Mouse (Mus musculus): Measurements from ENCODE around the gene Lgals8. TPM values are rescaled to one million over a fixed set of nuclear protein-coding genes. Genes with fewer than 3 reads are reported as not detected.

Lgals8 gene
- polyA plus RNA-seq, 1 experiment from 2014 or later = 11.6 TPM

DNA sequence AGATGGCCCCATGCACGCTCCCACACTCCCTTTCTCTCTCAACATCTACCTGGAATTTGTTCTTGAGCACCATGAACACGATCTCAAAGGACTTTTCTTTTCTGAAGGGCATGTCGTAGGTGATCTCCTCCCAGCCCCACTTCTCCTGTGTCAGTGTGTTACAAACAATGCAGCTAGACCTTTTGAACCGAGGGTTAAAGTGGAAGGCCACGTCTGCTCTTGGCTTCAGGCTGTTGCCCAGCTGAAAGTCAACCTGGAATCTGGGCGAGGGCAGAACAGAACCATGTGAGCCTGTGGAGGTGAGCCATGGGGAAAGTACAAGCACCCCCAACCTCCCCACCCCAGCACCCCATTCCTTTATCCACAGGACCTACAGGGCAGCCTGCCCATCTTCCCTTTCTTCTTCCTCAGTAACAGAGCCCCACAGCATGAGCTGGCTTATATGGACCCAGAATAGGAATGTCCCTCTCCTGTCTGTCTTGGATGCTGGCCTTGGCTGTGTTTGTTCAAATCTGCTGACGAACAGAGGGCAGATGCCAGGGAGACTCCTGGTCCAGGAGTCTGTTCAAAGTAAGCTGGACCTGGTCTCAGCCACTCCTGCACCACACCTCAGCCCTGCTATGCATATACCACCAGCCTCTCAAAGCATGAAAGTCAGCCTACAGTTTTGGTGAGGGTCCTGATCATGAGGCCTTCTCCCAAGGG lies 9.9 kb downstream of the Lgals8 start:
- Histone ChIP-seq H3K4me1 (ENCODE audit: control insufficient read depth, insufficient read depth, low read length) (no peaks in the 10 kb centered on the region), H3K36me3 (ENCODE audit: control insufficient read depth, insufficient read depth, low read length) (0 out of 2 replicates have a peak, but pooled peaks cover 2% of the 10 kb centered on the region), H3K4me2 (ENCODE audit: low read depth, severe bottlenecking) (no peak overlapping the region), H3K27me3 (ENCODE audit: control insufficient read depth, insufficient read depth, low read length) (no peaks in the 10 kb centered on the region), H3K4me3 (ENCODE audit: low read depth, low read length) (no peak overlapping the region), H3K27ac (replicated peaks; ENCODE audit: low read depth, low read length) (no peak overlapping the region), H3K9ac (ENCODE audit: low read length) (no peak overlapping the region), H3K9me3 (ENCODE audit: control insufficient read depth, low read length) (no peaks in the 10 kb centered on the region)
- WGBS = 78% methylated on average over 7 of the region's 7 CpGs
- no peak for ATAC-seq (ENCODE audit: insufficient number of reproducible peaks, low FRiP score, low TSS enrichment, low read depth)
- DNase-seq (ENCODE audit: low spot score) = no peak

DNA sequence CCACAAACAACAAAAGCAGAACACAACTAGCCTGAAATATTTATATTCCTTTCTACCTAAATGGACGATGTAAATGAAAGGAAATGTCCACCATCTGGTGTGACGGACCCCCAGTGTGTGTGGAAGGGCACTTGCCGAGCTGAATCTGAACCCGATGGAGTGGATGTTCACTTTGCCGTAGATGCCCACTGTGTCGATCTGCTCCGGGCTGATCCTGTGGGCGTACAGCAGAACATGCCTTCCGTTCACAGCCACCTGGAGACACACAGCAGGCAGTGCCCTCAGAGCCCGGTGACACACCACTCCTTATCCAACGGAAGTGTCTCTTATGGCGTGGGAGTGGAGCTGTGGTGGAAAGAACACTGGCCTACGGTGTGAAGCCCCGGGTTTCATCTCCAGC lies 11.6 kb downstream of the Lgals8 start:
- ATAC-seq (ENCODE audit: insufficient number of reproducible peaks, low FRiP score, low TSS enrichment, low read depth) (no peak), DNase-seq (ENCODE audit: low spot score) (no peak)
- H3K9me3 ChIP-seq (ENCODE audit: control insufficient read depth, low read length) = no peaks in the 10 kb centered on the region
- H3K4me1 ChIP-seq (ENCODE audit: control insufficient read depth, insufficient read depth, low read length) = no peaks in the 10 kb centered on the region
- no peak overlapping the region for H3K4me2 ChIP-seq (ENCODE audit: low read depth, severe bottlenecking)
- H3K9ac ChIP-seq (ENCODE audit: low read length) = no peak overlapping the region
- no peak overlapping the region for H3K4me3 ChIP-seq (ENCODE audit: low read depth, low read length)
- no peak overlapping the region for H3K27ac ChIP-seq (replicated peaks; ENCODE audit: low read depth, low read length)
- H3K36me3 ChIP-seq (ENCODE audit: control insufficient read depth, insufficient read depth, low read length) = 0 out of 2 replicates have a peak, but pooled peaks cover 2% of the 10 kb centered on the region
- H3K27me3 ChIP-seq (ENCODE audit: control insufficient read depth, insufficient read depth, low read length) = no peaks in the 10 kb centered on the region
- WGBS = 85% methylated on average over 14 of the region's 14 CpGs

DNA sequence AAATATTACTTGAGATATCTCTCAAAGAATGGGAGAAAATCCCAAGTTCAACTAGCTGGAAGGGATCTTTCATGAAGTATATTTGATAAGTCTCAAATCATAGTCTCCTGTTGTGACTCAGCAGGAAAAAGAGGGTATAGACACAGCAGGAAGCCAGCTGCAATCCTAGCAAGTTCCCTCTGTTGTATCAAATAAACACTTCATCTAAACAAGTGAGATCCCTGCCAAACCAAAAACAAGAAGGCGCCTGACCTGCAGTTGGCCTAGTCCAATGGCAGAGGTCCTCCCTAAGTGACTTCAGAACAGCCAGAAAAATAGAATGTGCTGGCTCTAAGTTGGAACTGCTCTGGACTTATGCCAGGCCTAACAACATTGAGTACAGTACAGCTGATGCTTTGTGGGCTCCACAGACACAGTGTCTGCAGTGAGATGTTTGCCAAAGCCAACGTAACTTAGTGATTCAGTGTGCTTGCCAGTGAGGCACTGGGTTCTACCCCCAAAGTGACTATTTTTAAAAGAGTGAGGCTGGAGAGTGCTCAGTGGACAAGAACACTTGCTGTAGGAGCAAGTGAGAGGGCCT lies 22.6 kb downstream of the Lgals8 start:
- H3K4me1 ChIP-seq (ENCODE audit: control insufficient read depth, insufficient read depth, low read length) = no peaks in the 10 kb centered on the region
- peaks cover 6% of the 10 kb centered on the region; the same call in 1 of the 2 replicates for H3K36me3 ChIP-seq (ENCODE audit: control insufficient read depth, insufficient read depth, low read length)
- no peak overlapping the region for H3K9ac ChIP-seq (ENCODE audit: low read length)
- no peak for ATAC-seq (ENCODE audit: insufficient number of reproducible peaks, low FRiP score, low TSS enrichment, low read depth)
- DNase-seq (ENCODE audit: low spot score) = no peak
- H3K27ac ChIP-seq (replicated peaks; ENCODE audit: low read depth, low read length) = no peak overlapping the region
- 89% methylated on average over 2 of the region's 2 CpGs for WGBS
- H3K27me3 ChIP-seq (ENCODE audit: control insufficient read depth, insufficient read depth, low read length) = no peaks in the 10 kb centered on the region
- H3K4me3 ChIP-seq (ENCODE audit: low read depth, low read length) = no peak overlapping the region
- no peaks in the 10 kb centered on the region for H3K9me3 ChIP-seq (ENCODE audit: control insufficient read depth, low read length)
- H3K4me2 ChIP-seq (ENCODE audit: low read depth, severe bottlenecking) = no peak overlapping the region

GRCm38 (mm10) chr13:12440813-12441212 lies 23.9 kb downstream of the Lgals8 start:
- H3K36me3 ChIP-seq (ENCODE audit: control insufficient read depth, insufficient read depth, low read length) = peaks cover 6% of the 10 kb centered on the region; the same call in 1 of the 2 replicates
- H3K4me2 ChIP-seq (ENCODE audit: low read depth, severe bottlenecking) = no peak overlapping the region
- H3K4me1 ChIP-seq (ENCODE audit: control insufficient read depth, insufficient read depth, low read length) = no peaks in the 10 kb centered on the region
- no peak overlapping the region for H3K27ac ChIP-seq (replicated peaks; ENCODE audit: low read depth, low read length)
- ATAC-seq (ENCODE audit: insufficient number of reproducible peaks, low FRiP score, low TSS enrichment, low read depth) (no peak), DNase-seq (ENCODE audit: low spot score) (no peak)
- H3K27me3 ChIP-seq (ENCODE audit: control insufficient read depth, insufficient read depth, low read length) = no peaks in the 10 kb centered on the region
- H3K9ac ChIP-seq (ENCODE audit: low read length) = no peak overlapping the region
- no peaks in the 10 kb centered on the region for H3K9me3 ChIP-seq (ENCODE audit: control insufficient read depth, low read length)
- WGBS = 92% methylated on average over 6 of the region's 6 CpGs
- H3K4me3 ChIP-seq (ENCODE audit: low read depth, low read length) = no peak overlapping the region

- Histone ChIP-seq H3K4me2 (ENCODE audit: low read depth, severe bottlenecking) (no peak overlapping the region), H3K27me3 (ENCODE audit: control insufficient read depth, insufficient read depth, low read length) (no peaks in the 10 kb centered on the region), H3K4me1 (ENCODE audit: control insufficient read depth, insufficient read depth, low read length) (no peaks in the 10 kb centered on the region), H3K9me3 (ENCODE audit: control insufficient read depth, low read length) (no peaks in the 10 kb centered on the region), H3K4me3 (ENCODE audit: low read depth, low read length) (no peak overlapping the region), H3K9ac (ENCODE audit: low read length) (no peak overlapping the region), H3K27ac (replicated peaks; ENCODE audit: low read depth, low read length) (no peak overlapping the region), H3K36me3 (ENCODE audit: control insufficient read depth, insufficient read depth, low read length) (peaks cover 9% of the 10 kb centered on the region)
- DNase-seq (ENCODE audit: low spot score) (no peak), ATAC-seq (ENCODE audit: insufficient number of reproducible peaks, low FRiP score, low TSS enrichment, low read depth) (no peak)
- WGBS = 94% methylated on average over 3 of the region's 3 CpGs
Measured at GRCm38 (mm10) chr13:12439586-12439985, 25.2 kb downstream of the Lgals8 start.

DNA sequence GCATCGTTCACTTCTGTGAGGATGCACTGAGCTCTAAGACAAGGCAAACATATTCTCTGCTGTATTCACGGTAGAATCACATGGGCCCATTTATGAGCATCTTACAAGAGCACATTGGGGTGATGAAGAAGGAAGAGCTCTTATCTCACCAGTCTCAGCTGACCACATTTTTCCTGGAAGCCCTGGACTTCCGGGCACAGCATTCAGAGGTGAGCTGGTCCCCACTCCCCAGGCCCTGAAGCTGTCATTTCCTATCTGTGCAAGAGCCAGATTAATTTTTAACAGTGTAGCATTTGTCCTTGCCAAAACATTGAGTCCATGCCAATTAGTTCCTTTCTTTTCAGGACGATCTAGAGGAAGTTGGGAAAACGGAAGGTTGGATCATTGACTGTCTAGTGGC lies 30.9 kb downstream of the Lgals8 start:
- Histone ChIP-seq H3K9me3 (ENCODE audit: control insufficient read depth, low read length) (no peaks in the 10 kb centered on the region), H3K4me1 (ENCODE audit: control insufficient read depth, insufficient read depth, low read length) (no peaks in the 10 kb centered on the region)

GRCm38 (mm10) chr13:12428556-12428955 lies 36.2 kb downstream of the Lgals8 start:
- WGBS = 96% methylated on average over 13 of the region's 13 CpGs
- no peak for DNase-seq (ENCODE audit: low spot score)
- Histone ChIP-seq H3K9me3 (ENCODE audit: control insufficient read depth, low read length) (no peaks in the 10 kb centered on the region), H3K27ac (replicated peaks; ENCODE audit: low read depth, low read length) (no peak overlapping the region), H3K4me3 (ENCODE audit: low read depth, low read length) (no peak overlapping the region), H3K4me2 (ENCODE audit: low read depth, severe bottlenecking) (no peak overlapping the region), H3K4me1 (ENCODE audit: control insufficient read depth, insufficient read depth, low read length) (no peaks in the 10 kb centered on the region), H3K27me3 (ENCODE audit: control insufficient read depth, insufficient read depth, low read length) (no peaks in the 10 kb centered on the region), H3K36me3 (ENCODE audit: control insufficient read depth, insufficient read depth, low read length) (peaks cover 11% of the 10 kb centered on the region; the same call in 1 of the 2 replicates), H3K9ac (ENCODE audit: low read length) (no peak overlapping the region)
- ATAC-seq (ENCODE audit: insufficient number of reproducible peaks, low FRiP score, low TSS enrichment, low read depth) = no peak

More for the DNA sequence above, 30.9 kb downstream of the Lgals8 start:
- DNase-seq (ENCODE audit: low spot score) (no peak), ATAC-seq (ENCODE audit: insufficient number of reproducible peaks, low FRiP score, low TSS enrichment, low read depth) (no peak)
- H3K27me3 ChIP-seq (ENCODE audit: control insufficient read depth, insufficient read depth, low read length) = no peaks in the 10 kb centered on the region
- H3K4me2 ChIP-seq (ENCODE audit: low read depth, severe bottlenecking) = no peak overlapping the region
- no peak overlapping the region for H3K4me3 ChIP-seq (ENCODE audit: low read depth, low read length)
- no peak overlapping the region for H3K27ac ChIP-seq (replicated peaks; ENCODE audit: low read depth, low read length)
- no peak overlapping the region for H3K9ac ChIP-seq (ENCODE audit: low read length)
- 89% methylated on average over 5 of the region's 5 CpGs for WGBS
- H3K36me3 ChIP-seq (ENCODE audit: control insufficient read depth, insufficient read depth, low read length) = peaks cover 20% of the 10 kb centered on the region

DNA sequence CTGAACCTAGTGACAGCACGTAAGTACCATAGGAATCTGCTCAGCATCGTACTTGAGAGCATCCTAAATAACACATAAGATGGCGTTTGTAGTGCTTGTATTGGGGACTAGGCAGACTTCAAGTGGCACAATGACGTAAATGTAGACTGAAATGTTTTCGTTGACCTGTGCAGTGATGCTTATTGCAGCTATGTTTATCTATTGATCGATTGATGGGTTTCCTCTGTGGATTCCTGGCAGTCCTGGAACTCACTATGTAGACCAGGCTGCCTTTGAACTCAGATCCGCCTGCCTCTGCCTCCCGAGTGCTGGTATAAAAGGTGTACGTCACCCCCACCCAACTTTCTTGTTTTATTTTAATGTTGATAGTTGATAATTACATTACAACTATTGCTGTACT lies 44.1 kb downstream of the Lgals8 start:
- Histone ChIP-seq H3K4me3 (ENCODE audit: low read depth, low read length) (no peak overlapping the region), H3K4me2 (ENCODE audit: low read depth, severe bottlenecking) (no peak overlapping the region), H3K27ac (replicated peaks; ENCODE audit: low read depth, low read length) (no peak overlapping the region), H3K27me3 (ENCODE audit: control insufficient read depth, insufficient read depth, low read length) (no peaks in the 10 kb centered on the region), H3K9me3 (ENCODE audit: control insufficient read depth, low read length) (no peaks in the 10 kb centered on the region), H3K36me3 (ENCODE audit: control insufficient read depth, insufficient read depth, low read length) (peaks cover 23% of the 10 kb centered on the region), H3K9ac (ENCODE audit: low read length) (no peak overlapping the region), H3K4me1 (ENCODE audit: control insufficient read depth, insufficient read depth, low read length) (no peaks in the 10 kb centered on the region)
- DNase-seq (ENCODE audit: low spot score) (no peak), ATAC-seq (ENCODE audit: insufficient number of reproducible peaks, low FRiP score, low TSS enrichment, low read depth) (no peak)
- 93% methylated on average over 9 of the region's 9 CpGs for WGBS
